Mouse (Mus musculus) C2C12 (cell line): ENCODE measurements at regions not wholly inside any gene's neighbourhood (a gene's known extent, or its start where the extent isn't known, plus 50 kb on each side); places are given as distances from the start of the nearest gene placed in this dataset.

ENCODE experiments used
- CTCF ChIP-seq: IDR thresholded peaks from one replicate; pipeline ENCODE4 v1.5.1; 2011; ENCODE audit not compliant: control insufficient read depth, insufficient read depth, insufficient read length
- MYOG ChIP-seq: IDR thresholded peaks from one replicate; pipeline ENCODE4 v1.6.1; 2011; ENCODE audit not compliant: control insufficient read depth, insufficient read length; ENCODE audit errors: extremely low read depth

DNA sequence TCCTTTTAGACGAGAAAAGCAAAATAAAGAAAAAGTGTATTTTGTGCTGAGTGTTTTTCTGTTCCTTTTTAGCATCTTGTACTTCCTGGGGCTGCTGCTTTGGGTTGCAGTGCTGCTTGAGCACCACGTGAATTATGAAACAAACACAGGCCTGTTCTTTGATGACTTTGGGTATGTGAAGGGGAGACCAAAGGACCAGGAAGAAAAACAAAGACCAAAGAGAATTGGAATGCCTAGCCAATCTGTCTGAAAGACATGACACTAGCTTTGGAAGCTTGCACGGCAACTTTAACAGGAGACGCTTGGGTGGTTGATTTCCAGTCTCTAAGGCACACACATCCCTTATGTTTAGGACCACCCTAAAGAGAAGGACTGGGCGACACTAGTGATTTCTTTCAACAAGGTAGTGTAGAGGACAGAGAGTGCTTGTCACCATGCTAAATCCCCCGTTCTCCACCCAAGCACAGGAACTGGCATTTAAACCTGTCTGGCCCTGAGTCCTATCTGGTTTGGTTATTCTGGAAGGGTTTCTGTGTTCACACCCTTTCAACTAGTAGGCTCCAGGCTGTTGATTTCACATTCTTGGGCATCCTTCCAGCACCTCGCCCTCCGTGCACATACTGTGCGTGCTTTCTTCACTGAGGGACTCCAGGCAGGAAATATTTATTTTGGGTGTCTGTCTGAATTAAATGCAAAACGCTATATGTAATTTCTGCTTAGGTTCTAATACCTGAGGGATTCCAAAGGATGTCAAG, 59.9 kb upstream of the Tmpo start:
- TF ChIP-seq CTCF (no peak), MYOG (no peak)
